Mouse (Mus musculus) ovary, postnatal 14 days (tissue): ENCODE results near the gene Olfr551.
"Not testable (repeated sequence)": the region's sequence is repeated elsewhere in the genome, so short reads cannot be mapped to it uniquely, and the experiment has no call there.

Experiments used
- DNase-seq: peaks from one replicate; pipeline ENCODE4 v3.0.0; 2022; ENCODE audit warnings: low spot score

Gene Olfr551

GRCm38 (mm10) chr7:102591786-102592185, at the start of gene Olfr551:
TSS of gene Olfr551 (minus strand) at chr7:102591886.
- DNase-seq = no peak

GRCm38 (mm10) chr7:102638132-102638531, 46.4 kb upstream of the Olfr551 start, which contains the start of gene Olfr554:
TSS of gene Olfr554 (plus strand) at chr7:102638432.
- DNase-seq = no peak

- peak; percentile 40 for DNase-seq
Observed at GRCm38 (mm10) chr7:102636665-102637064, 45.0 kb upstream of the Olfr551 start.

- DNase-seq = not testable (repeated sequence)
Observed at GRCm38 (mm10) chr7:102620368-102620767, 28.7 kb upstream of the Olfr551 start.

GRCm38 (mm10) chr7:102619608-102620007, 27.9 kb upstream of the Olfr551 start:
- DNase-seq = no peak

GRCm38 (mm10) chr7:102618118-102618517, 26.4 kb upstream of the Olfr551 start, which contains the start of gene Olfr553:
TSS of gene Olfr553 (minus strand) at chr7:102618218.
- DNase-seq = no peak

GRCm38 (mm10) chr7:102597378-102598031, 5.8 kb upstream of the Olfr551 start, which contains the start of gene Olfr552:
TSS of gene Olfr552 (plus strand) at chr7:102597770.
- no peak for DNase-seq

GRCm38 (mm10) chr7:102575998-102576397, 15.7 kb downstream of the Olfr551 start:
- DNase-seq = no peak

GRCm38 (mm10) chr7:102573174-102573830, 18.4 kb downstream of the Olfr551 start:
- DNase-seq = no peak

GRCm38 (mm10) chr7:102571142-102571541, 20.5 kb downstream of the Olfr551 start, which contains the start of gene Olfr550:
TSS of gene Olfr550 (plus strand) at chr7:102571442.
- no peak for DNase-seq

- DNase-seq = no peak
Observed at GRCm38 (mm10) chr7:102566219-102566618, 25.5 kb downstream of the Olfr551 start.

- DNase-seq = peak; percentile 73
Observed at GRCm38 (mm10) chr7:102564999-102565997, 26.4 kb downstream of the Olfr551 start, which contains the start of gene Trim21. TSS of gene Trim21 (minus strand) at chr7:102565486.

GRCm38 (mm10) chr7:102553279-102553678, 38.4 kb downstream of the Olfr551 start:
- no peak for DNase-seq

GRCm38 (mm10) chr7:102549570-102549969, 42.1 kb downstream of the Olfr551 start, which contains the start of gene Olfr549:
TSS of gene Olfr549 (plus strand) at chr7:102549870.
- no peak for DNase-seq

- no peak for DNase-seq
Observed at GRCm38 (mm10) chr7:102541251-102541650, 50.4 kb downstream of the Olfr551 start.

- no peak for DNase-seq
Observed at GRCm38 (mm10) chr7:102540596-102540995, 51.1 kb downstream of the Olfr551 start, which contains the start of gene Olfr548-ps1. TSS of gene Olfr548-ps1 (plus strand) at chr7:102540896.

GRCm38 (mm10) chr7:102534449-102534848, 57.2 kb downstream of the Olfr551 start, which contains the start of gene Olfr547:
TSS of gene Olfr547 (plus strand) at chr7:102534749.
- no peak for DNase-seq
